Mouse (Mus musculus) layer of hippocampus, adult 8-10 months (tissue): ENCODE results near the gene Mx1. TPM values are rescaled to one million over a fixed set of nuclear protein-coding genes. Genes with fewer than 3 reads are reported as not detected.

Source experiments
- DNase-seq, 2 experiments: peaks; one replicate each; pipeline ENCODE4 v3.0.0; 2022; ENCODE audit warnings: low spot score in 2 of 2
- total RNA-seq, 4 experiments: library from RNA; stranded (reverse); gene quantifications; 2 replicates each; pipeline ENCODE4 v1.2.4; 2022

The Mx1 gene
- total RNA-seq, 4 experiments from 2014 or later, result 0.72 to 7.6 (median 4.2) TPM

- peak in 1 of 2 experiments; percentile 21 for DNase-seq
These were observed 18.9 kb downstream of the Mx1 start for GRCm38 (mm10) chr16:97443670-97444263.

GRCm38 (mm10) chr16:97441967-97442366 lies 20.7 kb downstream of the Mx1 start:
- DNase-seq, result no peak

GRCm38 (mm10) chr16:97438191-97438590 lies 24.5 kb downstream of the Mx1 start:
- no peak for DNase-seq

GRCm38 (mm10) chr16:97437448-97438056 lies 25.2 kb downstream of the Mx1 start:
- peak; percentile 47 to 50 for DNase-seq

GRCm38 (mm10) chr16:97434206-97434605 lies 28.5 kb downstream of the Mx1 start:
- DNase-seq, result no peak

- no peak for DNase-seq
These were observed 31.4 kb downstream of the Mx1 start for GRCm38 (mm10) chr16:97431328-97431727.

- DNase-seq, result no peak
These were observed 32.6 kb downstream of the Mx1 start for GRCm38 (mm10) chr16:97430091-97430490.

- no peak for DNase-seq
These were observed 34.7 kb downstream of the Mx1 start for GRCm38 (mm10) chr16:97428026-97428425.

GRCm38 (mm10) chr16:97423627-97424026 lies 39.1 kb downstream of the Mx1 start:
- no peak for DNase-seq

- peak in 1 of 2 experiments; percentile 35 for DNase-seq
These were observed 41.0 kb downstream of the Mx1 start for GRCm38 (mm10) chr16:97421671-97422070.

GRCm38 (mm10) chr16:97418749-97419453 lies 43.8 kb downstream of the Mx1 start:
- DNase-seq, result no peak

GRCm38 (mm10) chr16:97417896-97418542 lies 44.7 kb downstream of the Mx1 start:
- DNase-seq, result peak in 1 of 2 experiments; percentile 33

- DNase-seq, result no peak
These were observed 57.2 kb downstream of the Mx1 start for GRCm38 (mm10) chr16:97405476-97406012.

GRCm38 (mm10) chr16:97402213-97402785 lies 60.4 kb downstream of the Mx1 start:
- no peak for DNase-seq

GRCm38 (mm10) chr16:97401741-97402140 lies 61.0 kb downstream of the Mx1 start:
- no peak for DNase-seq

- DNase-seq, result no peak
These were observed 62.7 kb downstream of the Mx1 start for GRCm38 (mm10) chr16:97399991-97400390.

GRCm38 (mm10) chr16:97397945-97398531 lies 64.7 kb downstream of the Mx1 start:
- no peak for DNase-seq
